ENCODE assay signal across 9 mouse cellular contexts in the genomic region with DNA sequence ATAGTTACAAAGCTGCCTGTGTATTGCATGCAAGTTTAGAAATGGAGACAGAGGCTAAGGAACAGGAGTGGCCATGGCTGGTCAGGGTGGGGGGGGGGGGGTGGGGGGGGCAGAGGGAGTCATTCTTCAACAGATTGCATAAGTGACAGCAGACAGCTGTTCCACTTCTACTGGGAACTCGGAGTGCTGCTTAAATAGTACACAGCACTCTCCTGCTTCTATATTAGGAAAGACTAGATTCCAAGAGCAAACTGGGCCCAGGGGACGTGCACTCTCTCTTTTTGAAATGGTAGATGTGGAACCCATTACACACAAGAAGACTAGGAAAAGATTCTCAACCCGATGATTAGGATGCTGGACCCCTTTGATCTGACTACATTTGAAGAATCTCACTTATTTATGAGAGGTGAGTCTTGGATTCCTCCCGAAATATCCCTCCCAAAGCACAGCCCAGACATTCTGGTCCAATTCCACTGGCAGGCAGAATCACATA. TPM values are rescaled to one million over a fixed set of nuclear protein-coding genes. Genes with fewer than 3 reads are reported as not detected.
A peak's percentile ranks its signal among the peaks of the same experiment; 100 is the strongest.
DNase-seq lines count a peak whose midpoint lies in the region; ATAC-seq and TF ChIP-seq lines count a peak whose summit lies in the region.
"Had no signal": no experiment of that assay in that cellular context is flagged by ENCODE, and none has a peak within 500 bp of the region (broad histone marks: within the 10 kb centered on the region; RNA-seq: fewer than 3 reads in every experiment).

Gene Gm15737, plus strand, starts transcription at position 269 of the 493 bp plus-strand sequence.

- H3K4me3 ChIP-seq in spleen, adult 2 months (ENCODE audit: extremely low read depth, insufficient read depth, insufficient read length), result no peak within 1 kb of the TSS

- H3K4me1 ChIP-seq in spleen, adult 2 months (ENCODE audit: control insufficient read depth, insufficient read depth, insufficient read length), result no peaks in the 10 kb centered on the region

- no peak for TF ChIP-seq CTCF in spleen, adult 2 months (IDR thresholded peaks at IDR 0.05; ENCODE audit: extremely low read depth, insufficient read depth, insufficient read length, insufficient replicate concordance)

- no peak for ATAC-seq in granulocyte monocyte progenitor cell, adult 5-6 weeks (replicated peaks; ENCODE audit: poor library complexity, severe bottlenecking)
- ATAC-seq in erythroid progenitor cell, adult 5-6 weeks (replicated peaks; ENCODE audit: low FRiP score, poor library complexity, severe bottlenecking), result no peak
- no peak for ATAC-seq in activated CD4-positive, CD25-positive, alpha-beta regulatory T cell, adult 4 months

- 88% methylated on average over 4 of the region's 4 CpGs for WGBS in spleen, adult 2 months

- no peak for DNase-seq in spleen, adult 2 months (ENCODE audit: low read depth in 1 of 2, low spot score in 2 of 2)
- no peak for DNase-seq in spleen, postnatal 10 days (ENCODE audit: low spot score in 2 of 2)
- peak; percentile 23 for DNase-seq in gastrocnemius, postnatal 10 days
- DNase-seq in kidney, adult 8-10 months, result peak; percentile 27 to 40
- peak; percentile 59 for DNase-seq in lung, postnatal 14 days

- no peak for TF ChIP-seq POLR2A in spleen, adult 2 months (IDR thresholded peaks at IDR 0.05; ENCODE audit: low read depth, low read length)

- no peaks in the 10 kb centered on the region for H3K36me3 ChIP-seq in spleen, adult 2 months (ENCODE audit: control insufficient read depth, insufficient read depth, low read length)

- peak within 1 kb of the TSS; percentile 12; the same call in 1 of the 2 replicates for H3K27ac ChIP-seq in spleen, adult 2 months (ENCODE audit: insufficient read depth, low read length)
- H3K27ac ChIP-seq: liver, embryonic 14.5 days had no signal

- no peaks in the 10 kb centered on the region for H3K27me3 ChIP-seq in spleen, adult 2 months (ENCODE audit: control insufficient read depth, insufficient read depth, low read length)

RNA-seq across cellular contexts. Expression of gene Gm15737, which starts in this region (rescaled TPM):
- not detected in 2 replicates for polyA plus RNA-seq in spleen, adult 2 months (2012; rRNA removed)
- total RNA-seq in gastrocnemius, postnatal 10 days (2021), result under 1 TPM; 0.68 to 0.92 TPM
- total RNA-seq in granulocyte monocyte progenitor cell, adult 5-6 weeks (2014; fragmentation: Nextera tagmentation), result not detected in 2 replicates
- not detected in 2 replicates for total RNA-seq in granulocyte monocyte progenitor cell, adult 5-6 weeks (2017)
- total RNA-seq in erythroid progenitor cell, adult 5-6 weeks (2015; ENCODE audit: low replicate concordance), result not detected in 2 replicates
- total RNA-seq in erythroid progenitor cell, adult 5-6 weeks (2017; ENCODE audit: low replicate concordance), result not detected in 2 replicates
- not detected for polyA plus RNA-seq in activated CD4-positive, CD25-positive, alpha-beta regulatory T cell, adult 4 months (2017; shearing (Covaris generic))
- polyA plus RNA-seq: liver, embryonic 14.5 days had no signal

Comparison
In these comparisons a context has a peak if more than half of its experiments do, and no peak if none do; other contexts are left out.
1. Peak in DNase-seq in gastrocnemius, postnatal 10 days; RNA of the gene not detected or under 1 TPM.
2. DNase-seq: peak in kidney, adult 8-10 months (2 of 2) and lung, postnatal 14 days (single experiment); none in spleen, adult 2 months (0 of 2) and spleen, postnatal 10 days (0 of 2).